Mouse (Mus musculus): ENCODE results near the gene Tsnaxip1.

DNA sequence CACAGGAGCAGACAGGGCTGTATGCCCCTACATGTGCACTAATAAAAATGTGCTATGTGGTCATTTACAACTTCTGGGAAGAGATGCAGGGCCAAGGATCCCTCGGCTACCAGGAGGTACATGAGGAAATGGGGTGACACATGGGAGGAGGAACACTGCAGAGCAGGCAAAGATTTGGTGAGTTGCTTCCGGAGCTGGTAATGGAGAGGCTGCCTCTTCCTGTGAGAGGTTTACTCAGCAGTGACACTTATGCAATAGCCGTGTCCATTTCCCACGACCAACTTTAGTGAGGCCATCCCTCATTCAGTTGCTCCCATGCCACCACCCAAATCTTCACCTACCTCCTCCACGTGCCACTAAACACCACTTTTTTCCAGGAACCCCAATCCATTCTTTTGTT lies 47.2 kb upstream of the Tsnaxip1 start:
- no peak for TF ChIP-seq CTCF (IDR thresholded peaks at IDR 0.05; ENCODE audit: extremely low read depth, insufficient read length, insufficient replicate concordance, low read depth, low read length)
- TF ChIP-seq POLR2A (IDR thresholded peaks at IDR 0.05; ENCODE audit: low read depth, low read length), result no peak
